Mouse (Mus musculus) A20 (cell line): ENCODE data around the gene Hist2h4.
A peak's percentile ranks its signal among the peaks of the same experiment; 100 is the strongest.
"Not testable (repeated sequence)": the region's sequence is repeated elsewhere in the genome, so short reads cannot be mapped to it uniquely, and the experiment has no call there.

Experiments
- DNase-seq: peaks from one replicate; pipeline ENCODE4 v3.0.0-alpha.2; 2011; ENCODE audit warnings: low read depth, low spot score

Gene Hist2h4

DNA sequence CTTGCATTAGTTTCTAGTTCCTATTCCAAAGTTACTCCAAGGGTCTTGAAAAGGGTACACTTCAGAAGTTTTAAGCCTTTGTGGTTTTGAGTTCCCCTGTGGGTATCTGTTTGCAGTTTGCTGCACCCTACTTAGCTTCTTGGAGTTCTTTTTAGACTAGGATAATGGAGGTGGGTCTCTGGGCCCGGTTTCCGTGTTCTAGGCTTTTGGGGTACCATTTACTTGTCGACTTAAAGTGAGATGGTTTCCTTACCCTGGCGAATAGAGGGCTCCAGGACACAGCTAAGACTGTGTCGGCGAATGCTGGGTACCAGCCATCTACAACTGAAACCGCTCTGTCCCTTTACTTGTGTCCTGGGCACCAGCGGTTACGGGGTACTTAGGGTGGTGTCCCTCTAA is 41.5 kb downstream of the Hist2h4 start:
- no peak for DNase-seq

DNA sequence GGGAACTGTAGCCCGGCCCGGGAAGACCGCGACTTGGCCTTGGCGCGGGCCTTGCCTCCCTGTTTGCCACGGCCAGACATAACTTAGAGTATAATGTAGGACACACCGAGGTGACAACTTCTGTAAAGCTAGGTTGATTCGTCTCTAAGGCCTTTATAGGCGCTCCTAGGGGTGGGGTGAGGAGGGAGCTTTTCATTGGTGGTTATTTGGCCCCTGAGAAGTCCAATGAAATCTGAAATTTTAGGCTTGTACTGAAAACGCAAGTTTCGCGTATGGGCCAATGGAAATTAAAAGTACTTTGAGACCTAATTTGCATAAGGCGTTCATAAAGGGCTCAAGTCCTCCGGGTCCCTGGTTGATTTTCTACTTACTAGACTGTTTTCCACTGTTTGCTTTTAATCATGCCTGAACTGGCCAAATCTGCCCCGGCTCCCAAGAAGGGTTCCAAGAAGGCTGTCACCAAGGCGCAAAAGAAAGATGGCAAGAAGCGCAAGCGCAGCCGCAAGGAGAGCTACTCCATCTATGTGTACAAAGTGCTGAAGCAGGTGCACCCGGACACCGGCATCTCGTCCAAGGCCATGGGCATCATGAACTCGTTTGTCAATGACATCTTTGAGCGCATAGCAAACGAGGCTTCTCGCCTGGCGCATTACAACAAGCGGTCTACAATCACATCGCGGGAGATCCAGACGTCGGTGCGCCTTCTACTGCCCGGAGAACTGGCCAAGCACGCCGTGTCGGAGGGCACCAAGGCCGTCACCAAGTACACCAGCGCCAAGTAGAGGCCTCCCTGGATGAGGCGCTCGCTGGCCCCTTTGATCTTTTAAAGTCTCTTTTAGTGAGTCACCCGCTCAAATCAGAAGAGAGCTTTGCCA is 42.1 kb downstream of the Hist2h4 start, which contains the start of the genes Hist2h2ac and Hist2h2be:
Hist2h2ac (minus strand) TSS at position 116 of the 875 bp plus-strand sequence.
Hist2h2be (plus strand) TSS at position 355 of the 875 bp plus-strand sequence.
- peak; percentile 94 for DNase-seq

DNA sequence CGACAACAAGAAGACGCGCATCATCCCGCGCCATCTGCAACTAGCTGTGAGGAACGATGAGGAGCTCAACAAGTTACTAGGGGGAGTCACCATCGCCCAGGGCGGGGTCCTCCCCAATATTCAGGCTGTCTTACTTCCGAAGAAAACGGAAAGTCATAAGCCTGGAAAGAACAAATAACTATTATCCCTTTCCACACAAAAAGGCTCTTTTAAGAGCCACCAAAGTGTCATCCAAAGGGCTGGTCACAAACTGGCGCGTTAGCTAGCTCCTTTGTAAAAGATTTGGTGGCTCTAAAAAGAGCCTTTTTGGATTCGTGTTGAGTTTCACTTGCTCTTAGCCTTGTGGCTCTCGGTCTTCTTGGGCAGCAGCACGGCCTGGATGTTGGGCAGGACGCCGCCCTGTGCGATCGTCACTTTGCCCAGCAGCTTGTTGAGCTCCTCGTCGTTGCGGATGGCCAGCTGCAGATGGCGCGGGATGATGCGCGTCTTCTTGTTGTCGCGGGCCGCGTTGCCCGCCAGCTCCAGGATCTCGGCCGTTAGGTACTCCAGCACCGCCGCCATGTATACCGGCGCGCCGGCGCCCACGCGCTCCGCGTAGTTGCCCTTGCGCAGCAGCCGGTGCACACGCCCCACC is 42.9 kb downstream of the Hist2h4 start:
- not testable (repeated sequence) for DNase-seq

DNA sequence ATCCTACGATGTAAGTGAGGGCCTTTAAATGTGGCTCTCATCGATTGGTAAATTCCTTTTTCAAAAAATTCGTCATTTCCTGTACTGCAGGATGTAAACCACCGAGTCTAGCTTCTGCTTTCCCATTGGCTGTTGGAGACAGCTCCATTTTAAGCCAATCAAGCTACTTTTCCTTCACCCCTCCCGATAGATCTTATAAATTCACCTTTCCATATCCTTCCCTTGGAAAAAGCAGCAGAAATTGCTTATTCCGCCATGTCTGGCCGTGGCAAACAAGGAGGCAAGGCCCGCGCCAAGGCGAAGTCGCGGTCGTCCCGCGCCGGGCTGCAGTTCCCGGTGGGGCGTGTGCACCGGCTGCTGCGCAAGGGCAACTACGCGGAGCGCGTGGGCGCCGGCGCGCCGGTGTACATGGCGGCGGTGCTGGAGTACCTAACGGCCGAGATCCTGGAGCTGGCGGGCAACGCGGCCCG is 43.4 kb downstream of the Hist2h4 start, which contains the start of the genes Bola1 and Hist2h2ab:
Bola1 (minus strand) TSS at position 49 of the 470 bp plus-strand sequence.
Hist2h2ab (plus strand) TSS at position 205 of the 470 bp plus-strand sequence.
- peak; percentile 94 for DNase-seq

DNA sequence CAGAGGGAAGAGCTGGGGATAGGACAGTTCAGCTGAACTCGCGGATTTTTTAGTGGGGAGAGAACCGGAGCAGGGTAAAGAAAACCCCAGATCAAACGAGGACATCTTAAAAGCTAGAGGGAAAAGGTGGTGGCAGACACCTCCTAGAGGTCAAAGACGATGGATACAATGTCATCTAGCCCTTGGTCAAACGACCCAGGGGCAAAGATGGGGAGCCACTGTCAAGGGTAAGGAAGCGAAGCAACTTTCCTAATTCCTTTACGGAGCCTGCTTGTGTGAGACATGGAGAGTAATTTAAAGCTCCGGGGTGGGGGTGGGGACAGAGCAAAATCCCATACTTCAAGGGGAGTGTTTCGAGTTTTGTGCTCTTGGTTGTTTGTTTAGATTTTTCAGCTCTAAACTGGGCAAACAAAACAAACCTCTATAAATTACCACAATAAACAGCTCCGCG is 43.9 kb downstream of the Hist2h4 start:
- peak; percentile 81 for DNase-seq
